Mouse (Mus musculus): ENCODE measurements around the gene Fcgr1.
"Not testable (repeated sequence)": the region's sequence is repeated elsewhere in the genome, so short reads cannot be mapped to it uniquely, and the experiment has no call there.

Fcgr1 gene

GRCm38 (mm10) chr3:96327131-96327530 is 33.4 kb upstream of the Fcgr1 start:
- DNase-seq (ENCODE audit: low read depth, low spot score): peak; percentile 90

DNA sequence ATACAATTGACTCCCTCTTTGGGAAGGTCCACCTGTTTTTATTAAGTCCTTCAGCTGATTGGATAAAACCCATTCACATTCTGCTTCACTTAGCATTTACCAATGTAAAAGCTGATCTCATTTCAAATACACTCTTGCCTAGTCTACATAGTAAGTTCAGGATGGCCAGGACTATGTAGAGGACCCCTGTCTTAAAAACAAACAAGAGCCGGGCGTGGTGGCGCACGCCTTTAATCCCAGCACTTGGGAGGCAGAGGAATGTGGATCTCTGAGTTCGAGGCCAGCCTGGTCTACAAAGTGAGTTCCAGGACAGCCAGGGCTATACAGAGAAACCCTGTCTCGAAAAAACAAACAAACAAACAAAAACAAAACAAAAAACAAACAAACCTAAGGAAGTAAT is 30.0 kb upstream of the Fcgr1 start:
- not testable (repeated sequence) for DNase-seq (ENCODE audit: low read depth, low spot score)

DNA sequence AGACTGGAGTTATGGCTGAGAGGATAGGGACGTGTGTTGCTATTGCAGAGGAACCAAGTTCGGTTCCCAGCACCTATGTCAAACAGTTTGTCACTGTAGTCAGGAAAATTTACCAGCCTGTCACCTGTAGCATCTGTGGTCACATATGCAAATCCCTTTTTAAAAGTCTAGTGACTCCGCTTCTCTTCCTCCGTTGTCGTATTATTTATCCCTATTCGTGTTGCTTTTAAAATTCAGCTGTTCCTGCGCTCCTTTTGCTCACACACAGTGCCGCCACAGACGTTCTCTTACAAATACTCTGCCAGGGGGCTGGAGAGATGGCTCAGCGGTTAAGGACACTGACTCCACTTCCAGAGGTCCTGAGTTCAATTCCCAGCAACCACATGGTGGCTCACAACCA is 28.8 kb upstream of the Fcgr1 start:
- DNase-seq (ENCODE audit: low read depth, low spot score): peak; percentile 75

DNA sequence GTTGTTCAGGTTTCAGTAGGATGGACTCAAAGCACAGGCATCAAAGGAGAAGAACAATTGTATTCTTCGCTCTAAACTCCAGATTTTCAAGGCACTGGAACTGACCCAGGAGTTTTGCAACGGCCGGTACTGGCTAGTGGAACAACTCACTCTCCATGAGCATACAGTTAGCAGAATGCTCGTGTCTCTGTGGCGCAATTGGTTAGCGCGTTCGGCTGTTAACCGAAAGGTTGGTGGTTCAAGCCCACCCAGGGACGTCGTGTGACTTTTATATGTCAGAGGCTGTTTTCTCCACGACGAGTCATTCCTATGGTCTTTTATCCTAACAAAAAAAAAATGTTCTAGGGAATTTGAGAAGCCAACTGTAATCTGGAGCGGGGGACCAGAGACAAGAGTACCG is 28.1 kb upstream of the Fcgr1 start:
- DNase-seq (ENCODE audit: low read depth, low spot score): peak; percentile 79

GRCm38 (mm10) chr3:96320003-96320402 is 26.2 kb upstream of the Fcgr1 start:
- DNase-seq (ENCODE audit: low read depth, low spot score): not testable (repeated sequence)

GRCm38 (mm10) chr3:96312341-96313098 is 18.8 kb upstream of the Fcgr1 start:
- DNase-seq (ENCODE audit: low read depth, low spot score): peak; percentile 88

DNA sequence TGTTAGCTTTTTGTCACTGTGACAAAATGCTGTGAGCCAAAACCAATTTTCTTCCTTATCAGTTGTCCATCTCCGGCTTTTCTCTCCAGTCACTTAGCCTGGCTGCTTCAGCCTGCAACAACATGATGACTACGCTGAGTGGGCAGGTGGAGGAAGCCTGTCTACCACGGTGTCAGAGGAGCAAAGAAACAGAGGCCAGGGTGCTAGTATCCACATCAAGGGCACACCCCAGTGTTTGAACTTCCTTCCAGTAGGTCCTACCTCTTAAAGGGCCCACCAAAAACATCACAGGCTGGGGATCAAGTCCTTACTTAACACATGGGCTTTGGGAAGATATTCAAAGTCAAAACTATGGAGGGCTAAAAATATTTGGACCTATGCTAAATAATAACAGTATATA is 15.7 kb upstream of the Fcgr1 start:
- no peak for DNase-seq (ENCODE audit: low read depth, low spot score)

DNA sequence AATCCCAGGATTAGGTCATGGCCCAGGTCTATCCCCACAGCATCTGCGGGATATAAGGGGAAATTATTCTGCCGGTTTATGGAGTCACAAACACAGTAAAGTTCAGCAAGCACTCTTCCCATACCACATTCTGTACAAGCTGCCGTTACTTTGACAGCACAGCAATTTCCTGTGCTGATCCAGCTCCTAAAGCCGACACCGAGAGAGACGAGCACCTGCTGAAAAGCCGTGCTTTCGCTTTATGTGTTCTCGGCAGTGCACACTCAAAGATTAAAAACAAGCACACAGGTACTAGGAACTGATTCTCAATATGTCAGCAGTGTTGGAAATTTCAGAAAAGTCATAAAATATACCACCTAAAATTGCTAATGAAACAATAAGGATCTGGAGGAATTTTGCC is 12.7 kb upstream of the Fcgr1 start:
- DNase-seq (ENCODE audit: low read depth, low spot score): no peak

- DNase-seq (ENCODE audit: low read depth, low spot score): no peak
These were observed 8.3 kb upstream of the Fcgr1 start for GRCm38 (mm10) chr3:96302076-96302475.

DNA sequence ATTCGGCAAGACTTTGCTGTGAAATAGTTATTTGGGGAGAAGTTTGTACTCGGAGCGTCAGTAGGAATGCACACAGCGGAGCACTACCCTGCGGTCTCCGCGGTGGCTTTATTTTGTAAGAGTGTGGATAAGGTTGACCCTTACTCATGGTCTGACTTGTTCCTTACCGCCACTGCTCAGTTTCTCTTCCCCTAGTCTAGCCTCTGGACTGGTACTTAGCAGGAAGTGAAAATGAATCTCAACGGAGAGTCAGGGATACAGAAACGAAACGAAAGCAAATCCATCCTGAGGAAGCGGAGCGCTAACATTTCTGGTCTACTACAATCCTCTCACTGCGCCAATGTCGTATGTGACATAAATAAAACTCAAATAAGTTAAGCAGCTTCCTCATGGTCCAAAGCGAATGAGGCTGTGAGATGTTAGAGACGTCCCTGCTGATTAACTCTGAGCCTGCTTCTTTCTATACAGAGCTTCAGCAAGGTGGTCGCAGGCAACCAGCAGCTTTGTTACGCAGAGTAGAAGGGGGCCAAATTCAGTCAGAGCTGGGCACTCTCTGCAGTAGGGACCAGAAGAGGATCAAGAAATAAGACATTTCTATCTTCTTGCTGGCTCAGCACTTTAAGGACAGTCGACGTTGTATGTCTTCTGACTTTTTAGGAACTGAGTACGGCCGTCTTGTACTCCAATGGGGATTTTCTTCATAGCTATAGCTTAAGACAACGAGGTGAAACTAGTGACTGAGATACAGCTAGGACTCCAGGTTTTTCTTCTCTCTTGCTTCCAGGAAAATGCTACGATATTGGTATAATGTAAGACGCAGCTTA is 7.1 kb upstream of the Fcgr1 start:
- no peak for DNase-seq (ENCODE audit: low read depth, low spot score)

- no peak for DNase-seq (ENCODE audit: low read depth, low spot score)
These were observed 5.8 kb upstream of the Fcgr1 start for GRCm38 (mm10) chr3:96299562-96299961.

- no peak for DNase-seq (ENCODE audit: low read depth, low spot score)
These were observed 4.6 kb upstream of the Fcgr1 start for GRCm38 (mm10) chr3:96298360-96298759.

DNA sequence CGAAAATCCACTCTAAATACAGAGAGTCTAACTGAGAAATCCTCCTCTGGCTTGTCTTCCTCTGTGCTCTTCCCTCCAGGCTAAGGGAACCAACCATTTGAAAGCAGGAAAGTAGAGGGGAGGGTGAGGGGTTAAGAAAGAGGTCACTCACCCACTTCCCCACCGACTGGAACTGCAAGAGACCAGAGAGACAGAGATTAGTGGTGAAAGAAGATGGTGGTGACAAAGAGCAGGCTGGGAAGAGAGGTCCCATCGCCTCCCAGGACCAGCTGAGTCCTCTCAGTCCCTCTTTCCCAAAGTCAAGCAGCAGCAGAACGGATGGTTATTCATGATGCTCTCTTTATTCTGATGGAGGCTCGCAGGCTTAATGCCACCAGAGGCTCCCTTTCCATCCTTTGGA is 401 bp downstream of the Fcgr1 start:
- DNase-seq (ENCODE audit: low read depth, low spot score): no peak

- no peak for DNase-seq (ENCODE audit: low read depth, low spot score)
These were observed 1.1 kb downstream of the Fcgr1 start for GRCm38 (mm10) chr3:96292641-96293040.

GRCm38 (mm10) chr3:96290727-96291126 is 3.0 kb downstream of the Fcgr1 start:
- DNase-seq (ENCODE audit: low read depth, low spot score): not testable (repeated sequence)

DNA sequence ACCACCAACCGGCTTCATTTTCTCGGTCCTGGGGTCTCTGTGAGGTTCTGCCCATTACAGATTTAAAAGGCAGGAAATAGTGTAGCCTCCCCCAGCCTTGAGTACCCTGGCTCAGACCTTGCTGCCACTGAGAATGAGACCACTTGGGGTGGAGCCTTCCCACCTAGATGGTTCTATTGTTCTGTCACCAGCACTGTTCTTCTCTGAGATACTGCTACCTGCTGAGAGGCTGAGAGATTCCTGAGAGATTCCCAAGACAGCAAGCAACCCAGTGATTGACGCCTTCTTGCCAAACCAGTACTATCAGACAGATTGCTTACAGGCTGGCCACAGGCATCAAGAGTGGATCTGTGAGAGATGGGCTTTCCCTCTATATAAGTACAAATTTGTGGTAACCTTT is 4.6 kb downstream of the Fcgr1 start:
- peak; percentile 87 for DNase-seq (ENCODE audit: low read depth, low spot score)

DNA sequence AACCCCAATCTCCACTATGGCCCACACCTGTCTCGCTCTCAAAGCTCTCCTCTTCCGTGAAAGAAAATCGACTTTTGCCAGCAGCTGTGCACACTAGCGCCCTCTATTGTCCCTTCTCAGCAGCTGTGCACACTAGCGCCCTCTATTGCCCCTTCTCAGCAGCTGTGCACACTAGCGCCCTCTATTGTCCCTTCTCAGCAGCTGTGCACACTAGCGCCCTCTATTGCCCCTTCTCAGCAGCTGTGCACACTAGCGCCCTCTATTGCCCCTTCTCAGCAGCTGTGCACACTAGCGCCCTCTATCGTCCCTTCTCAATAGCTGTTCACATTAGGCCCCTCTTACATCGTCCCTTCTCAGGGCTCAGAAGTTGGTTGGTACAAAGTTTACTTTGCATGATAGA is 6.4 kb downstream of the Fcgr1 start:
- not testable (repeated sequence) for DNase-seq (ENCODE audit: low read depth, low spot score)

DNA sequence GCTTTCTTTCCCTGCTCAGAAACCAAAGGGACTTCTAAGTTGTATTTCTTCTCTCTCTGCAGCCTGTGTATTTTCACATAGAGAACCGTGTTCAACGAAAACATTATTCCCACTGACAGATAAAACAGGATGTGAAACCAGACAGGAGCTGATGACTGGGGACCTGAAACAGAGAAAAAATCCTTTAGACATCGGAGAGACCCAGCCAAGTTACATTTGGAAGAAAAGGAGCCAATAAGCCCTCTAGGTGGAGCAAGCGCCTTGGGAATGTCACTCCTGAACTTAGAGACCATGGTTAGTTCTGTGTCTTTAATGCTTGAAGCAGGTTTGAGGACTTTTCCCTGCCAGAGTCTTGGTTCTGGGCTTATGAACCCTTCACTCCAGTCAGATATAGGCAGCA is 9.3 kb downstream of the Fcgr1 start:
- DNase-seq (ENCODE audit: low read depth, low spot score): peak; percentile 74

DNA sequence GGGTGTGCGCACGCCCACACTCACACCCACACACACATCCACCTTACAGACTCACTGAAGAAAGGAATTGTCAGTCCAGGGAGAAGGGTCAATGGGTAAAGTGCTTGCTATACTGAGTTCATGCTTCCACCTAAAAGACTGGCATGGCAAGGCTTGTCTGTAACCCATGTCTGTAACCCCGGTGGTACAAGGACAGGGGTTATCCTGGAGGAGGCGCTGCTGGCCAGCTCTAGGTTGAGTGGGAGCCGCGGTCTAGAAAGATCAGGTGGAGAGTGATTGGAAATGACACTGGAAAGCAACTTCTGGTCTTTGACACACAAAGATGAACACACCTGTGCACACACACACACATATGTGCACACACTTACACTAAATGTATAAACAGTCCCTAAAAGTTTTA is 13.1 kb downstream of the Fcgr1 start:
- DNase-seq (ENCODE audit: low read depth, low spot score): peak; percentile 53

DNA sequence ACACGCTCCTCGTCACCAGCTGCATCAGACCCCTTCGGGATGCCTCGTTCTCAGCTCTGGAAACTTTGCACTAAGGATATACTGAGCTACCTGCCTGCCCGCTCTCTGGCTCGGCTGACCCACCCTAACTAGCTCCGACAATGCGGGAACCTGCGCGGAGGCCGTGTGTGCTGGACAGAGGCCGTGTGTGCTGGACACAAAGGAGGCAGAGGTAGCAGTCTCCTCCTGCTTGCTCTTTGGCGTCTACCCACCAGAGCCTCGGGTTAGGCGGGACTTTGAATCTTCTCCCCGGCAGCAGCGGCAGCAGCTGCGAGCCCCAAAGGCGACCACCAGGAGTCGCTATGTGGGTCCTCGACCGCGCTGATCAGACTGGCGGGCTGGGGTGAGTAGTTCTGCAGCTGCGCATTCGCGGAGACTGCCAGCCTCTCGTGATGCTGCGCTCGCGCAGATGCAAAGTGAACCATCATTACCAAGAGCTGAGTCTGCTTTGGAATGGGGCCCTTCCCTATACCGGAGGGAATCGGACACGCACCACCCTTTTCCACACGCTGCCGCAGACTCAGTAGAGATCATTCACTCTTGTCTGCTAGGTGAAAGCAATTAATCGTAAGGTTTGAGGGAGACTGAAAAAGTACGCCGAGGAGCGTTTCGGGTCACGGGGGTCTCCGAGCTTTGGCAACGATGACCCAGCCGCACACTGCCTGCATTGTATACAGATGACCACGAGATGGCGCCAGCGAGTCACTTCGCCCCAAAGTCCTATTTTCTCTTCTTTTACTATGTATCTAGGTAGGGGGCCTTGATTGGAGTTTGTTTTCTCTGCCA is 15.8 kb downstream of the Fcgr1 start:
- peak; percentile 94 for DNase-seq (ENCODE audit: low read depth, low spot score)

GRCm38 (mm10) chr3:96277428-96277799 is 16.4 kb downstream of the Fcgr1 start:
- peak; percentile 78 for DNase-seq (ENCODE audit: low read depth, low spot score)
